Mouse (Mus musculus) stomach, embryonic 14.5 days (tissue): ENCODE measurements around the gene Ssh3. TPM values are rescaled to one million over a fixed set of nuclear protein-coding genes. Genes with fewer than 3 reads are reported as not detected.

Experiments used
- ATAC-seq: fragments of 200-750 bp; cut with Nextera tagmentation; 2 replicates; pipeline ENCODE4 v1.8.0; 2017; ENCODE audit warnings: low read depth, moderate TSS enrichment; ENCODE audit not compliant: insufficient number of reproducible peaks, insufficient read depth, low FRiP score
- H3K27ac ChIP-seq: fragments of 300-500 bp; sonication (generic); 2 replicates; pipeline ENCODE4 v1.5.1; 2014; ENCODE audit warnings: mild to moderate bottlenecking, low read length, moderate library complexity, mixed read lengths
- H3K27me3 ChIP-seq: fragments of 300-500 bp; sonication (generic); 2 replicates; pipeline ENCODE4 v1.6.1; 2014; ENCODE audit warnings: low read length, control low read depth, mixed read lengths; ENCODE audit not compliant: control insufficient read depth, insufficient read depth
- H3K36me3 ChIP-seq: fragments of 300-500 bp; sonication (generic); 2 replicates; pipeline ENCODE4 v1.6.1; 2014; ENCODE audit warnings: mild to moderate bottlenecking, control low read depth, low read length, moderate library complexity, mixed read lengths; ENCODE audit not compliant: control insufficient read depth, insufficient read depth
- H3K4me1 ChIP-seq: fragments of 300-500 bp; sonication (generic); 2 replicates; pipeline ENCODE4 v1.6.1; 2014; ENCODE audit warnings: low read length, control low read depth, mixed read lengths; ENCODE audit not compliant: control insufficient read depth, insufficient read depth
- H3K4me2 ChIP-seq: fragments of 300-500 bp; sonication (generic); replicated peaks from 2 replicates; pipeline ENCODE4 v1.6.1; 2014; ENCODE audit warnings: low read depth, low read length, control low read depth
- H3K4me3 ChIP-seq: fragments of 300-500 bp; sonication (generic); 2 replicates; pipeline ENCODE4 v1.5.1; 2014; ENCODE audit warnings: low read depth, low read length, control low read depth
- H3K9ac ChIP-seq: fragments of 300-500 bp; sonication (generic); replicated peaks from 2 replicates; pipeline ENCODE4 v1.6.1; 2014; ENCODE audit warnings: low read depth, mild to moderate bottlenecking, control low read depth, low read length, moderate library complexity, mixed read lengths
- H3K9me3 ChIP-seq: fragments of 300-500 bp; sonication (generic); 2 replicates; pipeline ENCODE4 v1.6.1; 2016; ENCODE audit warnings: low read depth, low read length, control low read depth; ENCODE audit not compliant: control insufficient read depth
- WGBS: fragments of 180-500 bp; shearing (Covaris S2); extraction: QIAGEN DNeasy Blood & Tissue Kit; methylation state at CpG from one replicate; pipeline ENCODE4 v1.1.7; 2014; 5-methylcytosine and 5-hydroxymethylcytosine counted together
- polyA plus RNA-seq: library from polyadenylated mRNA; unstranded; fragments of >200 nt; fragmentation: Nextera tagmentation; extraction: Ambion mirVana; gene quantifications from 2 replicates; pipeline ENCODE4 v1.2.1, GENCODE M21; 2014

Gene Ssh3
- polyA plus RNA-seq, 1 experiment from 2014 or later: 27.9 TPM

DNA sequence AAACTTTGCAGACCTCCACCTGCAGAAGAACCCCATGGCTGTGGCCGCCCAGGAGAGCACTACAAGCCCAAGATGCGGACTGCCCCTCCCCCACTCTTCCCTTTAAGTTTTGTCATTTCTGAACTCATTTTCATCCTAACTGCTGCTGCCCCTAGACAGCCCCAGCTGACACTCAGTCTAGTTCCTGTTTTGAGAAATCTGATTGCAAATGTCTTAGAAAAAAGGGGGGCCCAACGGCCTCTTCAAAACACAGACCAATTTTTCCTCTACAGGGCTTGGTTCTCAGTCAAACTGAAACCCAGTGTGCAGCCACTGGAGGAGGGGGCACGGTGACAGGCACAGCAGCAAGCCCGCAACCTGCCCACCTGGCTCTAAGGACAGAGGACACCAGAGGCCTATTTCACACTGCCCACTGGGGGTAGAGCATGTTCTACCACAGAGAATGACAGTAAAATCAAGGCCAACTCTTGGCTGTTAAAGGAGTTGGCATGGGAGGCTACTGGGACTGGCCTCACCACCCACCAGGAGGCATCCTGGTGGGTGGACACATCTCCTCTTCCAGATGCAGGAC lies 35.4 kb upstream of the Ssh3 start:
- peak overlapping the region; percentile 77 for H3K4me2 ChIP-seq
- ATAC-seq: no peak
- no peaks in the 10 kb centered on the region for H3K36me3 ChIP-seq
- no peak overlapping the region; the same call in 1 of the 2 replicates for H3K9ac ChIP-seq
- H3K4me1 ChIP-seq: peaks cover 55% of the 10 kb centered on the region
- H3K4me3 ChIP-seq: peak overlapping the region; percentile 95
- no peaks in the 10 kb centered on the region for H3K27me3 ChIP-seq
- no peaks in the 10 kb centered on the region for H3K9me3 ChIP-seq
- 65% methylated on average over 5 of the region's 5 CpGs for WGBS
- H3K27ac ChIP-seq: peak overlapping the region; percentile 45; the same call in 1 of the 2 replicates

DNA sequence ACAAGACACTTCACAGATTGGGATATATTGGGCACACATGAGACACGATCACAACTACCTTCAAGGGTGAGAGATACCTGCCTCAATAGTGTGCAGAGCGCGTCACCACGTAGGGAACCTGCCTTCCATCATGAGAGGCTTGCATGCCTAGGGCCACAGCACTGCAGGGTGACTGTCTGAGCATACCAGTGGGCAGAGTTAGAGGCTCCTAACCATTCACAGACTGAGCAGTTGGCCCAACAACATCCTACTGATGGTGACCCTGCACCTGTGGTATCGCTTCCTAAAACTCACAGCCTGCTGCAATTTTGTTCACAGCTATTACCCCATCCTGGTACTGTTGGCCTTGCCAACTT lies 34.6 kb upstream of the Ssh3 start:
- WGBS: 89% methylated on average over 5 of the region's 5 CpGs
- H3K27me3 ChIP-seq: no peaks in the 10 kb centered on the region
- no peak overlapping the region; the same call in 1 of the 2 replicates for H3K27ac ChIP-seq
- no peak overlapping the region for H3K4me3 ChIP-seq
- 0 out of 2 replicates have a peak overlapping the region, but pooled peaks have one; percentile 6 for H3K4me2 ChIP-seq
- H3K9ac ChIP-seq: no peak overlapping the region
- no peaks in the 10 kb centered on the region for H3K9me3 ChIP-seq
- ATAC-seq: no peak
- H3K36me3 ChIP-seq: no peaks in the 10 kb centered on the region
- H3K4me1 ChIP-seq: peaks cover 58% of the 10 kb centered on the region

GRCm38 (mm10) chr19:4302936-4303639 lies 34.1 kb upstream of the Ssh3 start:
- Histone ChIP-seq H3K27me3 (no peaks in the 10 kb centered on the region), H3K4me1 (peaks cover 58% of the 10 kb centered on the region), H3K4me3 (no peak overlapping the region), H3K4me2 (peak overlapping the region; percentile 43), H3K9me3 (no peaks in the 10 kb centered on the region), H3K9ac (no peak overlapping the region; the same call in 1 of the 2 replicates), H3K36me3 (no peaks in the 10 kb centered on the region), H3K27ac (peak overlapping the region; percentile 84)
- no peak for ATAC-seq
- 62% methylated on average over 7 of the region's 7 CpGs for WGBS

DNA sequence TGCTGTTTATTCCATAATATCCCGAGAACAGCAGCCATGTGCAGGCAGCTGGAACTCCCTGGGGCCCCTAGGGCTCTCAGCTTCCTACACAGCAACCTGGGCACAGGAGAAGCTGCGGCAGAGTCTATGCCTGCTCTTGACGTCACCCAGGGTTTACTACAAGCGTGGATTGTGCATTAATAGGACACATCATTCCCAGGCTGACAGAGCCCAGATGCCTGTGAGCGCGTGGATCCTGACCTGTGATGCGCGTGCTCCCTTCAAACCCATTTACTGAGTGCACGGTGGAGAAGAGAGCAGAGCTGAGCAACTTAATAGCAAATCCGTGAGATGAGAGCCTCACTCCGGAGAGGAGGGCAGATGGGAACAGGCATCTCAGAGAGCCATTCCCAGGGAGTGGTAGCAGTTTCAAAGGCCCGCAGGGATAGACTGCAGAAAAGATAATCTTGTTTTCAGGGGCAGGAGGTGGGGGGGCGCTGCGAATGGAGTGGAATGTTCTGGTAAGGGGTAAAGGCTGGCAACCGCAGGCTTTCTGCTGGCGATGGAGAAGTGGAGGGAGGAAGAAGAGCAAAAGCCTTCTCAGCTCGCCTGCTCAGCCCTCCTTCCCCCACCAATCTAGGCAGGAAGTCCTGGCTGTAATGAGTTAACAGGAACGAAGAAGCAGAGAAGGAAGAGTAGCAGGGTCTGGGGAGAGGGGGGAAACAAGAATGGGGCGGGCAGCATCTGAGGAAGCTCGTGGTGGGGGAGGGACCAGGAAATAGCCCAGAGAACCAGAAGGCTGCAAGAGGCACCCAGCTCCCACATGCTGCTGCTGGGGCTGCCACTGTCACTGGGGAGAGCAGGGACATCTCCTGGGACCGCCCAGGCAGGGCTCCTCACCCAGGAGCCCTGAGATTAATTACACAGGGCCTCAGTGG lies 33.0 kb upstream of the Ssh3 start:
- peak; percentile 19; the same call in 1 of the 2 replicates for ATAC-seq
- Histone ChIP-seq H3K4me1 (peaks cover 66% of the 10 kb centered on the region), H3K4me2 (peak overlapping the region; percentile 43), H3K36me3 (no peaks in the 10 kb centered on the region), H3K27me3 (no peaks in the 10 kb centered on the region), H3K27ac (peak overlapping the region; percentile 84), H3K4me3 (no peak overlapping the region), H3K9ac (no peak overlapping the region; the same call in 1 of the 2 replicates), H3K9me3 (no peaks in the 10 kb centered on the region)
- 21% methylated on average over 21 of the region's 21 CpGs for WGBS

- H3K4me3 ChIP-seq: no peak overlapping the region
Observed at GRCm38 (mm10) chr19:4300852-4301734, 32.1 kb upstream of the Ssh3 start.

GRCm38 (mm10) chr19:4300271-4300704 lies 31.3 kb upstream of the Ssh3 start:
- H3K4me2 ChIP-seq: no peak overlapping the region
- no peak overlapping the region for H3K4me3 ChIP-seq
- H3K27me3 ChIP-seq: no peaks in the 10 kb centered on the region
- H3K4me1 ChIP-seq: peaks cover 63% of the 10 kb centered on the region
- H3K9me3 ChIP-seq: no peaks in the 10 kb centered on the region
- no peak overlapping the region; the same call in 1 of the 2 replicates for H3K27ac ChIP-seq
- ATAC-seq: no peak
- H3K36me3 ChIP-seq: no peaks in the 10 kb centered on the region
- 44% methylated on average over 7 of the region's 7 CpGs for WGBS
- H3K9ac ChIP-seq: 0 out of 2 replicates have a peak overlapping the region, but pooled peaks have one; percentile 2

More at GRCm38 (mm10) chr19:4300852-4301734, 32.1 kb upstream of the Ssh3 start:
- H3K27ac ChIP-seq: peak overlapping the region; percentile 84
- peak overlapping the region; percentile 43; the same call in 1 of the 2 replicates for H3K4me2 ChIP-seq
- peaks cover 63% of the 10 kb centered on the region for H3K4me1 ChIP-seq
- H3K27me3 ChIP-seq: no peaks in the 10 kb centered on the region
- 0 out of 2 replicates have a peak overlapping the region, but pooled peaks have one; percentile 2 for H3K9ac ChIP-seq
- no peaks in the 10 kb centered on the region for H3K9me3 ChIP-seq
- ATAC-seq: no peak
- 63% methylated on average over 11 of the region's 11 CpGs for WGBS
- H3K36me3 ChIP-seq: no peaks in the 10 kb centered on the region

DNA sequence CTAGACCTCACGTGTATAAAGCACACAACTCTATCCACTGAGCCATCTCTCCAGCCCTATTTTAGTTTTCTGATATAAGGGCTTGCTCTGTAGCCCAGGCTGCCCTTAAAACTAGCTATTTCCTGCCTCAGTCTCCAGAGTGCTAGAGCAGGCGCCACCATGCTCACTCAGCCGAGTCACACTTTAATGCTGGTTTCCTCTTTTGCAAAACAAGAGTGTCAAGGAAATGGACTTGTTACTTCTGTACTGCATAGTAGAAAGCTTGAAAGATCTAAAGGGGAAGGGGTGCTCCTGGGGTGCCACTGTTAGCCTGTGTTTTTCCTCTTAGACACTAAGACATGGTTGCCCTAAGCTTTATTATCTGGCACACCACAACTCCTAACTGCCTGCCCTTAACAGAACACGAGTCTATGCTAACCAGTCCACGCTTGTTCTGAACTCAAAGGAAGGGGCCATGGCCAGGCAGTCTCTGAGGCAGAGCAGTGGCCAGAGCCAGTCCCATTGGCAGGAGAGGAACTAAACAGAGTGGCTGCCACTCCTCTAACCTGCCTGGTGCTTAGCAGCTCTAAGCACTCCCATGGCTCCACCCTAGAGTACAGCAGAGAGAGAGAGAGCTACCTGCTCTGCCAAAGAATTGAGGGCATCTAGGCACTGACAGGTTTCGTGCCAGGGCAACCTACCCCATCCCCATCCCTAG lies 30.7 kb upstream of the Ssh3 start:
- Histone ChIP-seq H3K9me3 (no peaks in the 10 kb centered on the region), H3K4me2 (no peak overlapping the region), H3K27ac (no peak overlapping the region; the same call in 1 of the 2 replicates), H3K27me3 (no peaks in the 10 kb centered on the region), H3K36me3 (no peaks in the 10 kb centered on the region), H3K4me1 (peaks cover 60% of the 10 kb centered on the region), H3K4me3 (no peak overlapping the region), H3K9ac (no peak overlapping the region)
- ATAC-seq: no peak
- WGBS: 84% methylated on average over 6 of the region's 6 CpGs
